Mouse (Mus musculus): ENCODE data around the gene Nkd2.

The Nkd2 gene

GRCm38 (mm10) chr13:73847465-73847836, at the start of gene Nkd2:
Gene Nkd2 (minus strand): TSS chr13:73847631.
- DNase-seq (ENCODE audit: low spot score in 2 of 2), result peak; percentile 69 to 83

- no peak for DNase-seq (ENCODE audit: low spot score in 2 of 2)
These were observed 45.2 kb upstream of the Nkd2 start for GRCm38 (mm10) chr13:73892493-73893178.

GRCm38 (mm10) chr13:73887415-73887874, 40.0 kb upstream of the Nkd2 start:
- no peak for DNase-seq (ENCODE audit: low spot score in 2 of 2)

- no peak for DNase-seq (ENCODE audit: low spot score in 2 of 2)
These were observed 39.2 kb upstream of the Nkd2 start for GRCm38 (mm10) chr13:73886601-73887000.

- DNase-seq (ENCODE audit: low spot score in 2 of 2), result no peak
These were observed 38.6 kb upstream of the Nkd2 start for GRCm38 (mm10) chr13:73886066-73886465.

GRCm38 (mm10) chr13:73885656-73886055, 38.2 kb upstream of the Nkd2 start:
- DNase-seq (ENCODE audit: low spot score in 2 of 2), result no peak

- no peak for DNase-seq (ENCODE audit: low spot score in 2 of 2)
These were observed 33.9 kb upstream of the Nkd2 start for GRCm38 (mm10) chr13:73881347-73881746.

- DNase-seq (ENCODE audit: low spot score in 2 of 2), result peak; percentile 12 to 24
These were observed 32.4 kb upstream of the Nkd2 start for GRCm38 (mm10) chr13:73879824-73880223.

- DNase-seq (ENCODE audit: low spot score in 2 of 2), result peak; percentile 52 to 53
These were observed 24.7 kb upstream of the Nkd2 start for GRCm38 (mm10) chr13:73872159-73872558.

GRCm38 (mm10) chr13:73846589-73847464, 604 bp downstream of the Nkd2 start:
- DNase-seq (ENCODE audit: low spot score in 2 of 2), result peak in 1 of 2 experiments; percentile 10

GRCm38 (mm10) chr13:73842696-73843095, 4.7 kb downstream of the Nkd2 start:
- DNase-seq (ENCODE audit: low spot score in 2 of 2), result no peak

- no peak for DNase-seq (ENCODE audit: low spot score in 2 of 2)
These were observed 7.7 kb downstream of the Nkd2 start for GRCm38 (mm10) chr13:73839740-73840139.

GRCm38 (mm10) chr13:73839137-73839548, 8.3 kb downstream of the Nkd2 start:
- no peak for DNase-seq (ENCODE audit: low spot score in 2 of 2)

- DNase-seq (ENCODE audit: low spot score in 2 of 2), result no peak
These were observed 9.7 kb downstream of the Nkd2 start for GRCm38 (mm10) chr13:73837708-73838107.

GRCm38 (mm10) chr13:73836491-73836890, 10.9 kb downstream of the Nkd2 start:
- no peak for DNase-seq (ENCODE audit: low spot score in 2 of 2)

GRCm38 (mm10) chr13:73835791-73836190, 11.6 kb downstream of the Nkd2 start:
- no peak for DNase-seq (ENCODE audit: low spot score in 2 of 2)

- no peak for DNase-seq (ENCODE audit: low spot score in 2 of 2)
These were observed 13.6 kb downstream of the Nkd2 start for GRCm38 (mm10) chr13:73833809-73834208.

- DNase-seq (ENCODE audit: low spot score in 2 of 2), result peak; percentile 65 to 79
These were observed 15.9 kb downstream of the Nkd2 start for GRCm38 (mm10) chr13:73831486-73831885.

- DNase-seq (ENCODE audit: low spot score in 2 of 2), result no peak
These were observed 20.2 kb downstream of the Nkd2 start for GRCm38 (mm10) chr13:73827243-73827642.

GRCm38 (mm10) chr13:73823711-73824110, 23.7 kb downstream of the Nkd2 start:
- DNase-seq (ENCODE audit: low spot score in 2 of 2), result no peak

- DNase-seq (ENCODE audit: low spot score in 2 of 2), result peak; percentile 52 to 67
These were observed 25.1 kb downstream of the Nkd2 start for GRCm38 (mm10) chr13:73822187-73822800.

- no peak for DNase-seq (ENCODE audit: low spot score in 2 of 2)
These were observed 26.2 kb downstream of the Nkd2 start for GRCm38 (mm10) chr13:73821251-73821650.

Data from right cerebral cortex, adult 2 months (tissue).